Mouse (Mus musculus): ENCODE results near the gene Derl3. TPM values are rescaled to one million over a fixed set of nuclear protein-coding genes. Genes with fewer than 3 reads are reported as not detected.

Gene Derl3
- polyA plus RNA-seq, 1 experiment from 2014 or later: 3.9 TPM

DNA sequence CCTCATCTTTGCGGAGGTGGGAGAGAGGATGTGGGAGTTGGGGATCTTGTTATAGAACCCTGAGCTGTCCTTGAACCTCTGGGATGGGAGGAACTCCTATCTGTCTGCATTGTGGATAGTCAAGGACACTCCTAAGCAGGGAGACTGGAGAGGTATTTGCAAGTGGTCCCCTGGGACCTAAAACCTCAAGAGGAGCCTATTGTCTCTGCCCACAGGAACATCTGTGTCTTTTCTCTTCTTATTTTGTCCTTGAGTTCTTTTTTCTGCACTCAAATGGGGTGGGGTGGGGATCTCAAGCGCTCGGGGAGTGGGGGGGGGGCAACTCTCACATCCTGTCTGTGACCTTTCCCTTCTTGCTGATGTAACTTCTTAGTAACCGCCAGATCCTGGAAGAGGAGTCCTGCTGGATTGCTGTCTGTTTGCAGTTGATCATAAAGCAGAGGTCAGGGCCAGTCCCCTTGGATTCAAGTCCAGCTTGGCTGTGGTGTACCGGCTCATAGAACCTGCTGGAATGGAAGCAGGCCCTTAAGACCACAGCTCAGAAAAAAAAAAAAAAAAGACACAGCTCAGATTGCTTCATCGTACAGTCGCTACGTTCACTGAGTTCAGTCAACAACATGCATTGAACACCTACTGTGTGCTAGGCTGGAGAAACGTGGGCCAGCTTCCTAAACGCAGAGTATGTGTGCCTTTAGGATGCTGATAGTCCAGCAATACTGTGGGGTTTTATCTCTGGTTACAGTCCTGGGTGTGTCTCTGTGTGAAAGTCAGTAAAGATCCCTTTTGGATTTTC, 44.8 kb downstream of the Derl3 start:
- Histone ChIP-seq H3K4me2 (ENCODE audit: low read depth, severe bottlenecking) (no peak overlapping the region), H3K4me1 (ENCODE audit: control insufficient read depth, insufficient read depth, low read length) (0 out of 2 replicates have a peak, but pooled peaks cover 4% of the 10 kb centered on the region), H3K4me3 (ENCODE audit: low read depth, low read length) (no peak overlapping the region), H3K36me3 (ENCODE audit: control insufficient read depth, insufficient read depth, low read length) (no peaks in the 10 kb centered on the region), H3K9ac (ENCODE audit: low read length) (no peak overlapping the region), H3K27ac (replicated peaks; ENCODE audit: low read depth, low read length) (no peak overlapping the region), H3K27me3 (ENCODE audit: control insufficient read depth, insufficient read depth, low read length) (peaks cover 24% of the 10 kb centered on the region), H3K9me3 (ENCODE audit: control insufficient read depth, low read length) (no peaks in the 10 kb centered on the region)
- WGBS: 64% methylated on average over 9 of the region's 10 CpGs
- ATAC-seq (ENCODE audit: insufficient number of reproducible peaks, low FRiP score, low TSS enrichment, low read depth) (no peak), DNase-seq (ENCODE audit: low spot score) (no peak)

DNA sequence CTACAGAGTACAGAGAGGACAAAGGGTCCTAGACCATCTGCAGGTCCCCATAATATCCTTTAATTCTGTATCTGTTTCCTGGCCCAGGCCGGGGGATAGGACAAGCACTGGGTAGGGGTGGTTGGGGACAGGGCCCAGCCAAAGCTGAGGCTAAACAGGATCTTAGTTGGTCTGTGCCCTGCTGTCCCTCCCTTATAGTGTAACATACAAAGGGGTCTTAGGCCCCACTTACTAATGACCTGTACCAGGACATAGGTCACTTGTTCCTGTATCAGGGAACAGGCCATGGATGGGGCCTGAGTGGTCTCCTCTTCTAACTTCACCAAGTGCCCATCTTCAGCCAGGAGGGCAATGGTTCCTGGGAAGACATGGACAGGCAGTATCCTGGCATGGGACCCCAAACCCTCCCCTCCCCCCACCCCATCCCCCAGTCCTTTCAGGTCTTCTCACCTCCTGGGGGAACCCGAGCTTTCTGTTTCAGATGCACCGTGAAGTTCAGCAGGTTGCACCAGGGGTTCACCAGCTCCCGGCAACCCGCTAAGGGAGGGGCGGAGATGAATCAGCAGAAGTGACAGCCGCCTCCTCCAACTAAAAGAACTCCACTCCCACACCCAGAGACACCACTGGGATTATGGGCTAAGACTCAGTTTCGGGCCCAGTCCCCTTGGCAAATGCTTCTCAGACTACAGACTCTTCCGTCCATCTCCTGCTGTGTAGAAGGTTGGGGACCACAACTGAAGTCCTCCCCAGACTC, 46.4 kb downstream of the Derl3 start:
- DNase-seq (ENCODE audit: low spot score) (no peak), ATAC-seq (ENCODE audit: insufficient number of reproducible peaks, low FRiP score, low TSS enrichment, low read depth) (no peak)
- Histone ChIP-seq H3K27me3 (ENCODE audit: control insufficient read depth, insufficient read depth, low read length) (peaks cover 24% of the 10 kb centered on the region), H3K9ac (ENCODE audit: low read length) (no peak overlapping the region), H3K36me3 (ENCODE audit: control insufficient read depth, insufficient read depth, low read length) (no peaks in the 10 kb centered on the region), H3K4me2 (ENCODE audit: low read depth, severe bottlenecking) (no peak overlapping the region), H3K9me3 (ENCODE audit: control insufficient read depth, low read length) (no peaks in the 10 kb centered on the region), H3K4me1 (ENCODE audit: control insufficient read depth, insufficient read depth, low read length) (0 out of 2 replicates have a peak, but pooled peaks cover 2% of the 10 kb centered on the region), H3K27ac (replicated peaks; ENCODE audit: low read depth, low read length) (no peak overlapping the region), H3K4me3 (ENCODE audit: low read depth, low read length) (no peak overlapping the region)
- 37% methylated on average over 9 of the region's 9 CpGs for WGBS

DNA sequence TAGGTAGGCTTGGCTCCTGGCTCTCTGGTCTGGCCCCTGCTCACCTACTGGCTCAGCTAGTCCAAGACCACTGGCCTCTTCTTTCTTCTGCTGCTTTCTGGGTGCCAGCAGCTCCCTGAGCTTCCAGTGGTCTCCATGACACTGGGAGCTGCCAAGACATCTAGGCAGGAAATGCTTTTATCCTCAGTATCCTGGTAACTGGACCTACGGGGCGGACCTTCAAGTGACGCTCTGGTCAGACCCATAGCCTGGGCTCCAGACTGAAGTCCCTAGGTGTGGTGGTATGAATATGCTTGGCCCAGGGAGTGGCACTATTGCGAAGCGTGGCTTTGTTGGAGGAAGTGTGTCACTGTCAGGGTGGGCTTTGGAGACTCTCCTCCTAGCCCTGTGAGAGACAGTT, 47.3 kb downstream of the Derl3 start, which contains the start of gene Gm867:
Gene Gm867 (minus strand): TSS at position 153 of the 400 bp plus-strand sequence.
- Histone ChIP-seq H3K4me2 (ENCODE audit: low read depth, severe bottlenecking) (no peak within 1 kb of the TSS), H3K27ac (replicated peaks; ENCODE audit: low read depth, low read length) (no peak within 1 kb of the TSS), H3K4me3 (ENCODE audit: low read depth, low read length) (no peak within 1 kb of the TSS), H3K9me3 (ENCODE audit: control insufficient read depth, low read length) (no peaks in the 10 kb centered on the region), H3K27me3 (ENCODE audit: control insufficient read depth, insufficient read depth, low read length) (peaks cover 24% of the 10 kb centered on the region), H3K9ac (ENCODE audit: low read length) (no peak within 1 kb of the TSS), H3K36me3 (ENCODE audit: control insufficient read depth, insufficient read depth, low read length) (no peaks in the 10 kb centered on the region), H3K4me1 (ENCODE audit: control insufficient read depth, insufficient read depth, low read length) (0 out of 2 replicates have a peak, but pooled peaks cover 2% of the 10 kb centered on the region)
- ATAC-seq (ENCODE audit: insufficient number of reproducible peaks, low FRiP score, low TSS enrichment, low read depth) (no peak), DNase-seq (ENCODE audit: low spot score) (no peak)
- 89% methylated on average over 5 of the region's 5 CpGs for WGBS

DNA sequence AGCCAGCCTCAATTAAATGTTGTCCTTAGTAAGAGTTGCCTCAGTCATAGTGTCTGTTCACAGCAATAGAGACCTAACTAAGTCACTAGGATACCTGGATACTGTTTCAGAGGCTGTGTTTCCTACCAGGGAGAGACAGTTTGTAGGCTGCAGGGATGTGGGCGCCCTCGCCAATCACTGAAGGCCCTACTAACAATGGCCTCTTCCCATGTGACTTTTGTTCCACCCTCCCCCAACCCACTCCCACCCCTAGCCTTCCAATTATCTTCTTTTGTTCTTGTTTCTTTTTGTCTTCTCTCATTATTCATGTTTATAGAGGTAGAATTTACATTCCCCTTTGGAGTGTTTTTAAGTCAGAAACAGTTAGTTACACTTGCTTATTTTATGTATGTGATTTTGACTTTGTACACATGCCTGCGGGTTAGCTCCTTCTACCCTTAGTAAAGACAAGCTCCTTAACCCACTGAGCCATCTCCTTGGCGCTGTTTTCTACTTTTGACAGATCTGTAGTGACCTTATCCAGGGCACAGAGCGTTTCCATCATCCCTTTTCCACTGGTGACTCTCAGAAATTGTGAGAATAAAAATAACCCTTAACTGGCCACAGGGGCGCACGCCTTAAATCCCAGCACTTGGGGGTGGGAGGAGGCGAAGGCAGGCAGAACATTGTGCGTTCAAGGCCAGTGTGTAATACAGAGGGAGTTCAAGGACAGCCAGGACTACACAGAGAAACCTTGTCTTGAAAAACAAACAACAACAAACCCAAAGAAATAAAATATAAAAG, 48.0 kb downstream of the Derl3 start:
- no peak for ATAC-seq (ENCODE audit: insufficient number of reproducible peaks, low FRiP score, low TSS enrichment, low read depth)
- 78% methylated on average over 9 of the region's 9 CpGs for WGBS
- H3K27ac ChIP-seq (replicated peaks; ENCODE audit: low read depth, low read length): no peak overlapping the region
- no peak overlapping the region for H3K4me3 ChIP-seq (ENCODE audit: low read depth, low read length)
- H3K27me3 ChIP-seq (ENCODE audit: control insufficient read depth, insufficient read depth, low read length): peaks cover 20% of the 10 kb centered on the region
- 0 out of 2 replicates have a peak, but pooled peaks cover under 1% of the 10 kb centered on the region for H3K4me1 ChIP-seq (ENCODE audit: control insufficient read depth, insufficient read depth, low read length)
- H3K9me3 ChIP-seq (ENCODE audit: control insufficient read depth, low read length): no peaks in the 10 kb centered on the region
- no peak overlapping the region for H3K9ac ChIP-seq (ENCODE audit: low read length)
- DNase-seq (ENCODE audit: low spot score): no peak
- H3K4me2 ChIP-seq (ENCODE audit: low read depth, severe bottlenecking): no peak overlapping the region
- no peaks in the 10 kb centered on the region for H3K36me3 ChIP-seq (ENCODE audit: control insufficient read depth, insufficient read depth, low read length)

DNA sequence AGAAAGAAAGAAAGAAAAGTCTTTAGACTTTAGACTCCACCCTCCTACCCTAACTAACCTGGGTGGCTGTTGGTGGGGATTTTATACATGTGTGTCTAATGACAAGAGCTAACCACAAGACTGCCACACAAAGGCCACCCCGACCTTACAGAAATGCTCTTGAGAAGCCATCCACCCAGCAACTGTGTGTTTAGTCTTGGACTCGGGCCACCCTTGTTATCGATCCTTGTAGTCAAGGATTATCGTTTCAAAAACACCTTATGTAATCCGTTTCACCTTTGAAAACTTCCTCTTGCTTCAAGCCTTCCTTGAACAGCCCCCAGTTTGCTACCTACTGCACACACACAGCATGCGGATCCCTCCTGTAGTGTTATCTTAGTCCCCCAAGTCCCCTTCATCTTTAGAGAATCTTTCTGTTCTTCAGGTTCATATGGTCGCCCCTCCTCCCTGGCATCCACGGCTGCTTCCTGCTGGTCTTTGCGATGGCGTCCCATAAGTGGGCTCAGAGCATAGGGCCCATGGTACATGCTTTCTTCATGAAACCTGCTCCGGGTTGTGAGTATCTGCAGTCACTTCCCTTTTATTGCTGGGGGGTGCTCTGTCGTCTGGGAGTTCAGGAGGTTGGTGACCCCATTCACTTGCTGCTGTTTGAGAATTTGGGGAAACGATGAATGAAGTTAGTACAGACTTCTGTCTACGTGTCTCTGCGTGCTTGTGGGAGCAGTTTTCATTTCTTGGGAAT, 49.7 kb downstream of the Derl3 start, which contains the start of gene Vpreb3:
Gene Vpreb3 (plus strand): TSS at position 322 of the 742 bp plus-strand sequence.
- no peak within 1 kb of the TSS for H3K27ac ChIP-seq (replicated peaks; ENCODE audit: low read depth, low read length)
- no peaks in the 10 kb centered on the region for H3K36me3 ChIP-seq (ENCODE audit: control insufficient read depth, insufficient read depth, low read length)
- no peak for DNase-seq (ENCODE audit: low spot score)
- 83% methylated on average over 15 of the region's 15 CpGs for WGBS
- H3K9ac ChIP-seq (ENCODE audit: low read length): no peak within 1 kb of the TSS
- no peaks in the 10 kb centered on the region for H3K4me1 ChIP-seq (ENCODE audit: control insufficient read depth, insufficient read depth, low read length)
- H3K4me2 ChIP-seq (ENCODE audit: low read depth, severe bottlenecking): no peak within 1 kb of the TSS
- H3K4me3 ChIP-seq (ENCODE audit: low read depth, low read length): no peak within 1 kb of the TSS
- H3K27me3 ChIP-seq (ENCODE audit: control insufficient read depth, insufficient read depth, low read length): peaks cover 6% of the 10 kb centered on the region; the same call in 1 of the 2 replicates
- no peak for ATAC-seq (ENCODE audit: insufficient number of reproducible peaks, low FRiP score, low TSS enrichment, low read depth)
- no peaks in the 10 kb centered on the region for H3K9me3 ChIP-seq (ENCODE audit: control insufficient read depth, low read length)

DNA sequence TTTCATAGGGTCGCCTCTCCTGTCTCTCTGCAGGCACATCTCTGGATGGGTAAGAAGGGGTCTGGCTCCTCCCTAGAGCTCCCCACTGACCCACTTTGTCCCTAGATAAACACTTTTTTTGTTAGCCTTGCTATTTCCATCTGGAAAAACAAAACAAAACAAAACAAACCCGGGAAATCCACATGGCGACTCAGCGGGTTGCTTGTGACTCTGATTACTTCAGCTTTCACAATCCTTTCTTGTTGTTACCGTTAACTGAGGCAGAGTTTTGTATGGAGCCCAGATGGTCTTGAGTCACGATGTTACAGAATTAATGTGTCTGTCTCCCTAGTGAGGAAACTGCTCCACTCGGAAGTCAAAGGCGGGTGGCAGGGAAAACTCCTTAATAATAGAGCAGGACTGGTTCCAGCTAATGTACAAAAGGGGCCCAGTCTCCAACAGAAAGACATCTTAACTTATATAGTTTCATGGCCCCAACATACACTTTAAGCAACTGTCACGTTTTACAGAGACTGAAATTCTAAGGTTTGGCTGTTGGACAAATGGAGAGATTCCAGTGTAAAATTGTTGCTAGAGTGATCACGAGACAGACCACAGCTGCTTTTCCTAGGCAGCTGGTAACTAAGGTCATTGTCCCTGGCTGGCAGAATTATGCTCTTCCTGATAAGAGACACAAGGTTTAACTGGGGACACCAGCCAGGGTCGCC, 51.0 kb downstream of the Derl3 start:
- peaks cover 2% of the 10 kb centered on the region; the same call in 1 of the 2 replicates for H3K27me3 ChIP-seq (ENCODE audit: control insufficient read depth, insufficient read depth, low read length)
- H3K9me3 ChIP-seq (ENCODE audit: control insufficient read depth, low read length): no peaks in the 10 kb centered on the region
- no peaks in the 10 kb centered on the region for H3K36me3 ChIP-seq (ENCODE audit: control insufficient read depth, insufficient read depth, low read length)
- no peak overlapping the region for H3K4me2 ChIP-seq (ENCODE audit: low read depth, severe bottlenecking)
- ATAC-seq (ENCODE audit: insufficient number of reproducible peaks, low FRiP score, low TSS enrichment, low read depth) (no peak), DNase-seq (ENCODE audit: low spot score) (no peak)
- no peaks in the 10 kb centered on the region for H3K4me1 ChIP-seq (ENCODE audit: control insufficient read depth, insufficient read depth, low read length)
- H3K9ac ChIP-seq (ENCODE audit: low read length): no peak overlapping the region
- H3K27ac ChIP-seq (replicated peaks; ENCODE audit: low read depth, low read length): no peak overlapping the region
- no peak overlapping the region for H3K4me3 ChIP-seq (ENCODE audit: low read depth, low read length)
- 51% methylated on average over 11 of the region's 11 CpGs for WGBS

DNA sequence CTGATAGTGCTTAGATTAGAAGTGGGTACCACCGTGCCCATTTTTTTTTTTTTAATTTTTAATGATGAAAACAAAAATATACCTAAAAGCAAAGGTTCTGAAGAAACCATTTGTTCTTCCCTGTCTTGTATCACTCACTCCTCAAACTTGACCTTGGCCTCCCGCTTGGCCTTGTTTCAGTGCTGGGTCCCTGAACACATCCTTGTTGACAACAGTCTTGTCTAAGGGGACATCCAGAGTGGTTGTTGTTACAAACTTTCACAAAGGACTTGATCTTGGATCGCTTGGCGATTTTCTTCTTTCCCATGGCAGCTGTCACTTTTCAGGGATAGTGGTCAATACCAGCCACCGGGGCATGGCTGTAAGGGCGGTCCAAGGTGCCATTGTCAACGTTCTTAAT, 52.0 kb downstream of the Derl3 start:
- H3K36me3 ChIP-seq (ENCODE audit: control insufficient read depth, insufficient read depth, low read length): no peaks in the 10 kb centered on the region
- H3K9me3 ChIP-seq (ENCODE audit: control insufficient read depth, low read length): no peaks in the 10 kb centered on the region
- no peak overlapping the region for H3K4me2 ChIP-seq (ENCODE audit: low read depth, severe bottlenecking)
- H3K4me3 ChIP-seq (ENCODE audit: low read depth, low read length): no peak overlapping the region
- ATAC-seq (ENCODE audit: insufficient number of reproducible peaks, low FRiP score, low TSS enrichment, low read depth) (no peak), DNase-seq (ENCODE audit: low spot score) (no peak)
- H3K9ac ChIP-seq (ENCODE audit: low read length): no peak overlapping the region
- WGBS: 91% methylated on average over 7 of the region's 7 CpGs
- no peak overlapping the region for H3K27ac ChIP-seq (replicated peaks; ENCODE audit: low read depth, low read length)
- no peaks in the 10 kb centered on the region for H3K4me1 ChIP-seq (ENCODE audit: control insufficient read depth, insufficient read depth, low read length)
- H3K27me3 ChIP-seq (ENCODE audit: control insufficient read depth, insufficient read depth, low read length): no peaks in the 10 kb centered on the region

All from limb, embryonic 11.5 days (tissue).